ENCODE assay signal across 8 mouse cellular contexts in genomic region chr11:52395940-52396596, GRCm38 (mm10). TPM values are rescaled to one million over a fixed set of nuclear protein-coding genes. Genes with fewer than 3 reads are reported as not detected.
DNase-seq lines count a peak whose midpoint lies in the region; ATAC-seq and TF ChIP-seq lines count a peak whose summit lies in the region.

Gene 9530068E07Rik, plus strand, starts transcription at chr11:52396428.

- no peak for TF ChIP-seq EP300 in CH12.LX (IDR thresholded peaks at IDR 0.05; ENCODE audit: low read length)
- no peak for TF ChIP-seq EP300 in heart, postnatal 0 days (IDR thresholded peaks at IDR 0.05; ENCODE audit: low read depth)

- peaks cover 2 to 36% of the 10 kb centered on the region in 2 experiments for H3K36me3 ChIP-seq in CH12.LX (replicated peaks in 1 of 2; ENCODE audit: control insufficient read depth in 1 of 2, insufficient read depth in 1 of 2, low read length in 1 of 2)
- H3K36me3 ChIP-seq in forebrain, embryonic 12.5 days (replicated peaks): no peaks in the 10 kb centered on the region
- no peaks in the 10 kb centered on the region for H3K36me3 ChIP-seq in heart, postnatal 0 days (replicated peaks; ENCODE audit: control insufficient read depth, insufficient read depth, low read length)
- H3K36me3 ChIP-seq in liver, embryonic 16.5 days (ENCODE audit: control insufficient read depth, insufficient read depth): no peaks in the 10 kb centered on the region
- no peaks in the 10 kb centered on the region for H3K36me3 ChIP-seq in neural tube, embryonic 13.5 days
- H3K36me3 ChIP-seq in testis, adult 2 months (ENCODE audit: control insufficient read depth, insufficient read depth, low read length): no peaks in the 10 kb centered on the region

- peak within 1 kb of the TSS; percentile 99 for H3K9ac ChIP-seq in CH12.LX (ENCODE audit: insufficient read depth, low read depth)
- H3K9ac ChIP-seq in forebrain, embryonic 12.5 days: peak within 1 kb of the TSS; percentile 94
- peak within 1 kb of the TSS; percentile 96 for H3K9ac ChIP-seq in heart, postnatal 0 days (replicated peaks; ENCODE audit: low read depth, low read length)
- peak within 1 kb of the TSS; percentile 92 for H3K9ac ChIP-seq in liver, embryonic 16.5 days (ENCODE audit: low read depth, low read length)
- H3K9ac ChIP-seq in neural tube, embryonic 13.5 days: peak within 1 kb of the TSS; percentile 96

- WGBS in forebrain, embryonic 12.5 days: 2% methylated on average over 38 of the region's 38 CpGs
- 1% methylated on average over 38 of the region's 38 CpGs for WGBS in heart, postnatal 0 days
- 2% methylated on average over 38 of the region's 38 CpGs for WGBS in liver, embryonic 16.5 days (ENCODE audit: insufficient replicate concordance)
- 1% methylated on average over 38 of the region's 38 CpGs for WGBS in neural tube, embryonic 13.5 days

- peaks cover 43% of the 10 kb centered on the region for H3K79me2 ChIP-seq in CH12.LX (replicated peaks; ENCODE audit: control insufficient read depth, extremely low read depth, insufficient read depth, poor library complexity, severe bottlenecking)

- peak; percentile 98 for TF ChIP-seq POLR2A in CH12.LX (IDR thresholded peaks at IDR 0.05; ENCODE audit: low read depth, low read length)
- TF ChIP-seq POLR2A in testis, adult 2 months (IDR thresholded peaks at IDR 0.05; ENCODE audit: control insufficient read depth, low read depth, low read length): peak; percentile 97

- peaks cover 2% of the 10 kb centered on the region for H3K9me3 ChIP-seq in CH12.LX (replicated peaks; ENCODE audit: low read length)
- no peaks in the 10 kb centered on the region for H3K9me3 ChIP-seq in forebrain, embryonic 12.5 days
- H3K9me3 ChIP-seq in heart, postnatal 0 days (replicated peaks; ENCODE audit: control insufficient read depth, low read length): no peaks in the 10 kb centered on the region
- H3K9me3 ChIP-seq in liver, embryonic 16.5 days (replicated peaks; ENCODE audit: control insufficient read depth, low read length): no peaks in the 10 kb centered on the region
- H3K9me3 ChIP-seq in neural tube, embryonic 13.5 days: no peaks in the 10 kb centered on the region

- H3K4me2 ChIP-seq in CH12.LX (ENCODE audit: insufficient read depth, low read depth, poor library complexity, severe bottlenecking): peak within 1 kb of the TSS; percentile 92
- H3K4me2 ChIP-seq in forebrain, embryonic 12.5 days: peak within 1 kb of the TSS; percentile 65
- peak within 1 kb of the TSS; percentile 73 for H3K4me2 ChIP-seq in heart, postnatal 0 days (ENCODE audit: low read depth, low read length)
- peak within 1 kb of the TSS; percentile 73 for H3K4me2 ChIP-seq in liver, embryonic 16.5 days (ENCODE audit: low read depth, low read length)
- peak within 1 kb of the TSS; percentile 83 for H3K4me2 ChIP-seq in neural tube, embryonic 13.5 days

- no peak for TF ChIP-seq RAD21 in CH12.LX (IDR thresholded peaks at IDR 0.05; ENCODE audit: low read depth, low read length)

- in situ Hi-C loops in CH12.LX (cut with MboI; ENCODE audit: low pct_ligation_motif_present, low pct_unique_long_range_greater_than_20kb, low sequenced_read_pairs): no loop called here

- peaks cover 6 to 35% of the 10 kb centered on the region in 2 experiments; a peak in 3 of 4 replicates for H3K4me1 ChIP-seq in CH12.LX (ENCODE audit: control insufficient read depth in 1 of 2, insufficient read depth in 2 of 2)
- H3K4me1 ChIP-seq in forebrain, embryonic 12.5 days: peaks cover 21% of the 10 kb centered on the region; the same call in 1 of the 2 replicates
- H3K4me1 ChIP-seq in heart, postnatal 0 days (ENCODE audit: control insufficient read depth, insufficient read depth): 0 out of 2 replicates have a peak, but pooled peaks cover 5% of the 10 kb centered on the region
- peaks cover 21% of the 10 kb centered on the region for H3K4me1 ChIP-seq in liver, embryonic 16.5 days (ENCODE audit: control insufficient read depth, low read depth, low read length)
- peaks cover 41% of the 10 kb centered on the region for H3K4me1 ChIP-seq in neural tube, embryonic 13.5 days (replicated peaks)
- H3K4me1 ChIP-seq in testis, adult 2 months (ENCODE audit: control insufficient read depth, insufficient read depth, low read length): peaks cover 4% of the 10 kb centered on the region; the same call in 1 of the 2 replicates

- DNase-seq in CH12.LX (ENCODE audit: extremely low read depth): peak; percentile 98
- peak; percentile 94 for DNase-seq in c-Kit-positive CD71-positive TER-119-negative erythroid progenitor cells, embryonic 14.5 days (ENCODE audit: low read depth)
- peak; percentile 97 for DNase-seq in heart, postnatal 0 days (ENCODE audit: low spot score)
- peak; percentile 95 to 96 for DNase-seq in kidney, postnatal 4 days

- peak; percentile 96 for ATAC-seq in forebrain, embryonic 12.5 days (ENCODE audit: low FRiP score)
- ATAC-seq in heart, postnatal 0 days (ENCODE audit: insufficient read depth, low read depth): peak; percentile 94
- peak; percentile 97 for ATAC-seq in liver, embryonic 16.5 days (ENCODE audit: low read depth)
- peak; percentile 95 for ATAC-seq in neural tube, embryonic 13.5 days (ENCODE audit: low read depth)

- dilution Hi-C loops in CH12.LX (cut with MboI; ENCODE audit: extremely low pct_ligation_motif_present, extremely low pct_unique_long_range_greater_than_20kb, low sequenced_read_pairs): no loop called here

- TF ChIP-seq CTCF in CH12.LX (conservative IDR thresholded peaks at IDR 0.05 in 1 of 2, IDR thresholded peaks at IDR 0.05 in 1 of 2; ENCODE audit: low read depth in 2 of 2, low read length in 2 of 2): no peak
- TF ChIP-seq CTCF in heart, postnatal 0 days (IDR thresholded peaks at IDR 0.05; ENCODE audit: low read depth): no peak
- TF ChIP-seq CTCF in testis, adult 2 months (IDR thresholded peaks at IDR 0.05; ENCODE audit: control insufficient read depth, insufficient read depth, insufficient replicate concordance, low read depth, low read length): no peak; the same call in 1 of the 2 replicates

- H3K4me3 ChIP-seq in CH12.LX (replicated peaks in 1 of 3; ENCODE audit: low read depth in 2 of 3, low read length in 2 of 3, poor library complexity in 1 of 3): peak within 1 kb of the TSS; percentile 91 to 98 (median 94)
- H3K4me3 ChIP-seq in forebrain, embryonic 12.5 days (replicated peaks): peak within 1 kb of the TSS; percentile 91
- H3K4me3 ChIP-seq in heart, postnatal 0 days (ENCODE audit: low read depth, low read length): peak within 1 kb of the TSS; percentile 89
- H3K4me3 ChIP-seq in liver, embryonic 16.5 days (ENCODE audit: low read depth, low read length): peak within 1 kb of the TSS; percentile 94
- H3K4me3 ChIP-seq in neural tube, embryonic 13.5 days: peak within 1 kb of the TSS; percentile 97
- H3K4me3 ChIP-seq in testis, adult 2 months (ENCODE audit: control insufficient read depth, low read depth, low read length): peak within 1 kb of the TSS; percentile 91

- no peaks in the 10 kb centered on the region for H3K27me3 ChIP-seq in CH12.LX (replicated peaks)
- H3K27me3 ChIP-seq in forebrain, embryonic 12.5 days: no peaks in the 10 kb centered on the region
- no peaks in the 10 kb centered on the region for H3K27me3 ChIP-seq in heart, postnatal 0 days (ENCODE audit: control insufficient read depth, insufficient read depth, low read length)
- no peaks in the 10 kb centered on the region for H3K27me3 ChIP-seq in liver, embryonic 16.5 days (ENCODE audit: control insufficient read depth, insufficient read depth, low read depth, low read length)
- H3K27me3 ChIP-seq in neural tube, embryonic 13.5 days: no peaks in the 10 kb centered on the region
- H3K27me3 ChIP-seq in testis, adult 2 months (ENCODE audit: control insufficient read depth, insufficient read depth, low read length): no peaks in the 10 kb centered on the region

- peak within 1 kb of the TSS; percentile 54 for H3K27ac ChIP-seq in CH12.LX (ENCODE audit: insufficient read depth, low read depth)
- H3K27ac ChIP-seq in forebrain, embryonic 12.5 days: peak within 1 kb of the TSS; percentile 92
- peak within 1 kb of the TSS; percentile 95 for H3K27ac ChIP-seq in heart, postnatal 0 days (ENCODE audit: low read depth)
- peak within 1 kb of the TSS; percentile 85 for H3K27ac ChIP-seq in liver, embryonic 16.5 days (ENCODE audit: low read length)
- H3K27ac ChIP-seq in neural tube, embryonic 13.5 days (replicated peaks): peak within 1 kb of the TSS; percentile 93
- peak within 1 kb of the TSS; percentile 91 for H3K27ac ChIP-seq in testis, adult 2 months (ENCODE audit: control insufficient read depth, insufficient read depth, low read depth, low read length)

TF ChIP-seq in CH12.LX, 34 proteins besides CTCF, POLR2A, EP300 and RAD21 (continues in another document):
- TF ChIP-seq ZKSCAN1 (IDR thresholded peaks at IDR 0.05; ENCODE audit: borderline replicate concordance, low read depth, low read length) (no peak), USF1 (IDR thresholded peaks at IDR 0.05; ENCODE audit: low read depth, low read length) (no peak), TCF12 (IDR thresholded peaks at IDR 0.05; ENCODE audit: low read depth, low read length) (peak; percentile 95), GABPA (IDR thresholded peaks at IDR 0.05; ENCODE audit: insufficient replicate concordance, low read depth, low read length) (peak; percentile 25; the same call in 1 of the 2 replicates), MAFK (IDR thresholded peaks at IDR 0.05; ENCODE audit: insufficient replicate concordance, low read length) (no peak), MYC (IDR thresholded peaks at IDR 0.05; ENCODE audit: low read depth, low read length) (peak; percentile 69; the same call in 1 of the 2 replicates), ZMIZ1 (IDR thresholded peaks at IDR 0.05; ENCODE audit: low read depth, low read length) (peak; percentile 94), NELFE (IDR thresholded peaks at IDR 0.05; ENCODE audit: low read depth, low read length) (peak; percentile 98), TBP (conservative IDR thresholded peaks at IDR 0.05; ENCODE audit: low read depth, low read length) (peak; percentile 75; the same call in 1 of the 2 replicates), ZNF384 (IDR thresholded peaks at IDR 0.05; ENCODE audit: low read depth, low read length) (peak; percentile 98), JUN (IDR thresholded peaks at IDR 0.05; ENCODE audit: insufficient read depth, low read depth, low read length) (no peak), BHLHE40 (IDR thresholded peaks at IDR 0.05; ENCODE audit: low read depth, low read length) (peak; percentile 27; the same call in 1 of the 2 replicates)

RNA-seq across cellular contexts. Expression of gene 9530068E07Rik, which starts in this region (rescaled TPM):
- total RNA-seq in CH12.LX (2012; rRNA removed): 98.3 and 102 TPM in 2 replicates
- total RNA-seq in CH12.LX (2014; rRNA removed): 153 and 157 TPM in 2 replicates
- 117 and 128 TPM in 2 replicates for polyA plus RNA-seq in CH12.LX (2012; ENCODE audit: insufficient read length, low read depth)
- polyA plus RNA-seq in forebrain, embryonic 12.5 days (2016; fragmentation: Nextera tagmentation; extraction: Ambion mirVana): 147 and 148 TPM in 2 replicates
- 149 and 200 TPM in 2 replicates for total RNA-seq in heart, postnatal 0 days (2014; rRNA removed; ENCODE audit: low replicate concordance)
- 133 and 134 TPM in 2 replicates for polyA plus RNA-seq in heart, postnatal 0 days (2015; fragmentation: Nextera tagmentation; extraction: Ambion mirVana)
- 54.4 and 54.6 TPM in 2 replicates for polyA plus RNA-seq in liver, embryonic 16.5 days (2015; fragmentation: Nextera tagmentation; extraction: Ambion mirVana)
- 123 and 147 TPM in 2 replicates for polyA plus RNA-seq in neural tube, embryonic 13.5 days (2015; fragmentation: Nextera tagmentation; extraction: Ambion mirVana)
- 66.5 and 70.2 TPM in 2 replicates for polyA plus RNA-seq in testis, adult 2 months (2012; rRNA removed)

Comparison
In these comparisons a context has a peak if more than half of its experiments do, and no peak if none do; other contexts are left out.
1. Peak in every context shown above with its lines: DNase-seq, ATAC-seq, H3K4me3 ChIP-seq and H3K27ac ChIP-seq.